Mouse (Mus musculus) heart, postnatal 0 days (tissue): ENCODE results near the gene Hoxb9. TPM values are rescaled to one million over a fixed set of nuclear protein-coding genes. Genes with fewer than 3 reads are reported as not detected.

Source experiments
- ATAC-seq: fragments of 200-750 bp; cut with Nextera tagmentation; 2 replicates; pipeline ENCODE4 v1.8.0; 2017; ENCODE audit warnings: low read depth, moderate number of reproducible peaks, moderate library complexity; ENCODE audit not compliant: insufficient read depth
- DNase-seq: peaks from one replicate; pipeline ENCODE4 v3.0.0-alpha.2; 2016; ENCODE audit warnings: low spot score
- H3K27ac ChIP-seq: fragments of 300-500 bp; sonication (generic); 2 replicates; pipeline ENCODE4 v1.5.1; 2014; ENCODE audit warnings: low read depth, mild to moderate bottlenecking
- H3K27me3 ChIP-seq: fragments of 300-500 bp; sonication (generic); 2 replicates; pipeline ENCODE4 v1.6.1; 2014; ENCODE audit warnings: low read length, mixed read lengths; ENCODE audit not compliant: control insufficient read depth, insufficient read depth
- H3K36me3 ChIP-seq: fragments of 300-500 bp; sonication (generic); replicated peaks from 2 replicates; pipeline ENCODE4 v1.6.1; 2014; ENCODE audit warnings: low read length, mixed read lengths; ENCODE audit not compliant: control insufficient read depth, insufficient read depth
- H3K4me1 ChIP-seq: fragments of 300-500 bp; sonication (generic); 2 replicates; pipeline ENCODE4 v1.6.1; 2014; ENCODE audit warnings: antibody characterized with exemption; ENCODE audit not compliant: control insufficient read depth, insufficient read depth
- H3K4me2 ChIP-seq: fragments of 300-500 bp; sonication (generic); 2 replicates; pipeline ENCODE4 v1.6.1; 2014; ENCODE audit warnings: low read depth, mild to moderate bottlenecking, low read length, moderate library complexity
- H3K4me3 ChIP-seq: fragments of 300-500 bp; sonication (generic); 2 replicates; pipeline ENCODE4 v1.5.1; 2014; ENCODE audit warnings: low read depth, low read length
- H3K9ac ChIP-seq: fragments of 300-500 bp; sonication (generic); replicated peaks from 2 replicates; pipeline ENCODE4 v1.6.1; 2014; ENCODE audit warnings: low read depth, low read length, mixed read lengths
- H3K9me3 ChIP-seq: fragments of 300-500 bp; sonication (generic); replicated peaks from 2 replicates; pipeline ENCODE4 v1.6.1; 2016; ENCODE audit warnings: low read length; ENCODE audit not compliant: control insufficient read depth
- CTCF ChIP-seq: IDR thresholded peaks from 2 replicates; pipeline ENCODE4 v1.5.1; 2016; ENCODE audit warnings: antibody characterized with exemption, control low read depth, low read depth
- EP300 ChIP-seq: IDR thresholded peaks from 2 replicates; pipeline ENCODE4 v1.6.1; 2016; ENCODE audit warnings: antibody characterized with exemption, low read depth
- WGBS: fragments of 180-500 bp; shearing (Covaris S2); extraction: QIAGEN DNeasy Blood & Tissue Kit; methylation state at CpG from one replicate; pipeline ENCODE4 v1.1.7; 2014; 5-methylcytosine and 5-hydroxymethylcytosine counted together
- polyA plus RNA-seq: library from polyadenylated mRNA; unstranded; fragments of >200 nt; fragmentation: Nextera tagmentation; extraction: Ambion mirVana; gene quantifications from 2 replicates; pipeline ENCODE4 v1.2.1, GENCODE M21; 2015
- total RNA-seq: library from RNA; depleted of rRNA; stranded (reverse); fragments of >200 nt; gene quantifications from 2 replicates; pipeline ENCODE4 v1.2.3, GENCODE M21; 2014; ENCODE audit warnings: low replicate concordance

The Hoxb9 gene
- total and polyA plus RNA-seq, 2 experiments from 2014 or later, result not detected

DNA sequence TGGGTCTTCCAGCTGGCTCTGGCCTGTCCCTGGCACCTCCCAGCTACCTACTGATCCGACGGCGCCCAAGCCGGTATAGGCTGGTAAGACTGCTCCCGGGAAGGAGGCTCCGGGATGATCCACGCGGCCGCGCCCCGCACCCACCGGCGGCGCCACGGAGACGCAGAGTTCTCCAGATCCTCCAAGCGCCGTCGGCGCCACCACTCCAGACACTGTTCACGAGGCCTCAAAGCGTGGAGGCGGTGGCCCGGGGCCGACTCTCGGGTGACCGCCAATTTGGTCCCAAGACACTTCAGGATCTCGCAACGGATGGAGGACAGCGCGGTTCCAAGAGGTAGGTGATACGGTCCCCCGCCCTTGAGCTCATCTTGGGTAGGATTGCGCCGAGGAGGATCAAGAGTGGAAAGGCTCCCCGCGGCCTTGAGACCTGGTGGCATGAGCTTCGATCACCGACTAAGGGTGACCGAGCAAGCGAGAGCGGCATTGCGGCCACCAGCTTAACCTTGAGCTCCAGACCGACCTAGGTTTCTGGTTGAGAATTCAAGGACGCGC, 19.7 kb upstream of the Hoxb9 start:
- Histone ChIP-seq H3K9ac (no peak overlapping the region), H3K27ac (no peak overlapping the region), H3K9me3 (no peaks in the 10 kb centered on the region), H3K4me1 (no peaks in the 10 kb centered on the region), H3K4me2 (no peak overlapping the region), H3K4me3 (no peak overlapping the region), H3K27me3 (peaks cover 96% of the 10 kb centered on the region), H3K36me3 (no peaks in the 10 kb centered on the region)
- DNase-seq, result no peak
- ATAC-seq, result no peak
- TF ChIP-seq CTCF (no peak), EP300 (no peak)
- WGBS, result 2% methylated on average over 46 of the region's 46 CpGs

DNA sequence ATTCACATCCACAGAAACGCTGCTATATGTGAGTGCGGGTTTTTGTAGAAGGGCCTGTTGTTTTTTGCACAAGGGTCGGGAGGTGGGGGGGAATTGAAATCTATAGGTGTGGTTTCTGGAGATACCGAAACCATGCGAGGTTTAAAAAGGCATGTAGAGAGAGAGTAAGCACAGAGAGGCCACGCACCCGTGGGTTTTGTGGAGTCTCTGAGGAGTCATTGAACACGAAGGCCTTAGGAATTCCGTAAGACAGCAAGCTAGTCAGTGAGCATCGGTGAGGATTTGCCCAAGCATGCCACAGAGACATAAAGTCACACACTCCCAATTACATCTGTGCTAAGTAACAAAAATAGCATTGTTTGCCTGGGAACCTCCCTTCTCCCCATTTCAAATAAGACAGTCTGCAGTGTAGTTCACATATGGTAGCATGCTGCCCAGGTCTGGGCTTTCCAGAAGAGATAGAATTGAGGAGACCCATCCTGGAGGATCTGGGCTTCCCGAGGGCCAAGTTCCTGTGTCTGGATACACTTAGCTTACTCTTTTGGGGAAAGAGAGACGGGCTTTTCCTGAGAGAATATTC, 18.6 kb upstream of the Hoxb9 start:
- TF ChIP-seq CTCF (no peak), EP300 (no peak)
- Histone ChIP-seq H3K9ac (no peak overlapping the region), H3K4me1 (no peaks in the 10 kb centered on the region), H3K36me3 (no peaks in the 10 kb centered on the region), H3K4me3 (no peak overlapping the region), H3K27me3 (peaks cover 98% of the 10 kb centered on the region), H3K27ac (no peak overlapping the region), H3K4me2 (no peak overlapping the region), H3K9me3 (no peaks in the 10 kb centered on the region)
- DNase-seq, result no peak
- no peak for ATAC-seq
- WGBS, result 5% methylated on average over 12 of the region's 12 CpGs

DNA sequence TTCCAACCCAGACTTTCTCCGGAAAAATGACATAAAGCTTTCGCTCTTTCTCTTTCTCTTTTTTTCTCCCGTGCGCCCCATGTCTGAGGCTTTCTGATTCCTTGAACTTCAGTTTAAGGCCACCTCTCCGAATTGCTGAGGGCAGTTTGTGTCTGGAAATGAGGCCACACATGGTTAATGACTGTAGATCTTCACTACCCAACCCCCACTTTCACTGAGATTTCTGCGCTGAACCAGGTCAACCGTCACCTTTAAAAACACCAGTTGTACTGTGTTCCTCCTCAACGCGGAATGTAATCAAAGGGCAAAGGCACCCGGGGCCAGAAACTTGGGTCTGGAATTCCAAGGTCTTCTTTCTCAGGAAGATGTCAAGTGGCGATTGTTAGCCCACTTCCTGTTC, 17.0 kb upstream of the Hoxb9 start:
- 2% methylated on average over 11 of the region's 11 CpGs for WGBS
- Histone ChIP-seq H3K9me3 (no peaks in the 10 kb centered on the region), H3K27me3 (peaks cover 100% of the 10 kb centered on the region), H3K36me3 (no peaks in the 10 kb centered on the region), H3K4me1 (no peaks in the 10 kb centered on the region), H3K4me3 (no peak overlapping the region), H3K4me2 (no peak overlapping the region), H3K9ac (no peak overlapping the region), H3K27ac (no peak overlapping the region)
- ATAC-seq, result no peak
- DNase-seq, result no peak
- TF ChIP-seq CTCF (no peak), EP300 (no peak)

DNA sequence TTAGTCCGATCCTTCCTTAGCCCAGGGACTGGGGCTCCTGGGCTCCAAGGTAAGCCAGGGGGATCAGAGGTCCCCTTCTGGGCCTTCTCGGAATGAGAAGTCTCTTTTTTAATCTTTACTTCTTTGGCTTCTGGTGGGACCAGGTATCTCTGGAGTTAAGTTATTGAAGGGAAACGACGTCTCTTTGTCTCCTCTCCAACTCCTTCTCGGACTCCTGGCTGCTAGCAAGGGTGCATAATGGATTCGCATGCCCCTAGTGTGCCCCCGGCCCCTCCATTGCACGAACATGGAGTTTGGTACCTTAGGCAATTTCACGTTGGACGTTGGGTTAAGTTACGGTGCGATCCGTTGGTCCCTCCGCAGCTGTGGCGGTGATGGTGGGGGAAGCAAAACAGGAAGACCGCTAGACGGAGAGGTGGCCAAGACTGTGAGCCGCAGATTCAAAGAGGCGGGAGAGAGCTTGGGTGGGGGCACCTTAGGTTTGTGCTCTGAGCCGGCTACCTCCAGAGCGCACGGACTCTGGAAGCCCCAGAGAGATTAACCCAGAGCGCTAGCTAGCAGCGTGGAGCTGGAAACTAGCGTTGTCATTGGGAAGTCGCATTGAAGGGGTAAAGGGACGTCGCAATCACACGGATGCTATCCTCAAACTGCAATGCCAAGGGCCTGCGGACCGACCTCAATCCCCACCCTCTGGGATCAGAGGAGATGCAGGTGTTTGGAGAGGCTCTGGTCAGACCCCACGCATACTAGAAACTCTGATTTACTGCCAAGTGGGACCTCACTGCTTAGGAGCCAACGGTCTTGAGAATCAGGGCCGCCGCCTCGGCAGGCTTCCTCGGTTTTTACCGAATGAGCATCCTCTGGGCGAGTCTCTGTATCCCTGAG, 15.9 kb upstream of the Hoxb9 start:
- 2% methylated on average over 39 of the region's 39 CpGs for WGBS
- no peak for TF ChIP-seq EP300
- TF ChIP-seq CTCF, result no peak
- Histone ChIP-seq H3K9me3 (no peaks in the 10 kb centered on the region), H3K9ac (no peak overlapping the region), H3K4me2 (no peak overlapping the region), H3K36me3 (no peaks in the 10 kb centered on the region), H3K27ac (no peak overlapping the region), H3K27me3 (peaks cover 100% of the 10 kb centered on the region), H3K4me3 (no peak overlapping the region), H3K4me1 (no peaks in the 10 kb centered on the region)
- no peak for DNase-seq
- ATAC-seq, result no peak

DNA sequence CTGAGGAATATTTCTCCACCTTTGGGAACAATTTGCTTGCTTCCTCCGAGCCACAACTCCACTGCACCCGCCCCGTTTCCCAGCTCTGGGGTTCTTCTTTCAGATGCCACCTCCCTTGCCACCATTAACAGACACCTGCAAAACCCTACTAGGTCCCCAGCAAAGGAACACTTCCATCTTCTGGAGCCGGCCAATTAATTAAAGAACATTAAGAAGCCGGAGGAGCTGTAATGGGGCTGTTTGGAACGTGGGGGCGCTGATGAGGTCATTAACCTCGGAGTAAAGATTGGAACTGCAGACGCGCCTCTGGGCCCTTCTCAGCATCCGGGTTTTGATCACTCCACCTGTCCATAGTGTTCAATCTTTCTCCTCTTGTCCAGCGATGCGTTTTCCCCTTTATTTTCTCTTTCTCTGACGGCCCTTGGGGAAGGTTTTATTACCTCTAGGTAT, 15.2 kb upstream of the Hoxb9 start:
- no peak overlapping the region for H3K4me2 ChIP-seq
- H3K4me3 ChIP-seq, result no peak overlapping the region
- no peak overlapping the region for H3K27ac ChIP-seq
- TF ChIP-seq CTCF (no peak), EP300 (no peak)
- ATAC-seq (no peak), DNase-seq (no peak)
- H3K4me1 ChIP-seq, result no peaks in the 10 kb centered on the region
- H3K36me3 ChIP-seq, result no peaks in the 10 kb centered on the region
- H3K27me3 ChIP-seq, result peaks cover 100% of the 10 kb centered on the region
- 3% methylated on average over 14 of the region's 14 CpGs for WGBS
- no peak overlapping the region for H3K9ac ChIP-seq
- H3K9me3 ChIP-seq, result no peaks in the 10 kb centered on the region
